Mouse (Mus musculus) right cerebral cortex, adult 18-20 months (tissue): ENCODE data around the gene Olfr228.
"Not testable (repeated sequence)": the region's sequence is repeated elsewhere in the genome, so short reads cannot be mapped to it uniquely, and the experiment has no call there.

ENCODE experiments used
- DNase-seq: peaks from one replicate; pipeline ENCODE4 v3.0.0; 2022; ENCODE audit warnings: mixed read lengths

Olfr228 gene

GRCm38 (mm10) chr2:86487286-86487685 lies at the start of gene Olfr228:
TSS of gene Olfr228 (minus strand) at chr2:86487386.
- DNase-seq, result no peak

- DNase-seq, result peak; percentile 2
Observed at GRCm38 (mm10) chr2:86530991-86531390, 43.8 kb upstream of the Olfr228 start.

GRCm38 (mm10) chr2:86508161-86508560 lies 21.0 kb upstream of the Olfr228 start, which contains the start of gene Olfr1076:
TSS of gene Olfr1076 (plus strand) at chr2:86508461.
- no peak for DNase-seq

- peak; percentile 23 for DNase-seq
Observed at GRCm38 (mm10) chr2:86464442-86465109, 22.6 kb downstream of the Olfr228 start.

- no peak for DNase-seq
Observed at GRCm38 (mm10) chr2:86460434-86460833, 26.8 kb downstream of the Olfr228 start.

GRCm38 (mm10) chr2:86456169-86456568 lies 31.0 kb downstream of the Olfr228 start, which contains the start of gene Olfr1066:
TSS of gene Olfr1066 (minus strand) at chr2:86456269.
- DNase-seq, result no peak

- not testable (repeated sequence) for DNase-seq
Observed at GRCm38 (mm10) chr2:86450491-86450890, 36.7 kb downstream of the Olfr228 start, which contains the start of gene Olfr1065. TSS of gene Olfr1065 (minus strand) at chr2:86450591.

GRCm38 (mm10) chr2:86442101-86442500 lies 45.1 kb downstream of the Olfr228 start:
- not testable (repeated sequence) for DNase-seq
